Mouse (Mus musculus): Measurements from ENCODE around the gene Hspe1. TPM values are rescaled to one million over a fixed set of nuclear protein-coding genes. Genes with fewer than 3 reads are reported as not detected.

Hspe1 gene
- polyA plus RNA-seq, 1 experiment from 2014 or later = 224 TPM

GRCm38 (mm10) chr1:55076395-55076743 is 11.6 kb upstream of the Hspe1 start:
- no peaks in the 10 kb centered on the region for H3K9me3 ChIP-seq (replicated peaks; ENCODE audit: control insufficient read depth, low read length, poor library complexity, severe bottlenecking)
- H3K27ac ChIP-seq (ENCODE audit: low read length) = no peak overlapping the region
- H3K4me1 ChIP-seq (ENCODE audit: control insufficient read depth, insufficient read depth, low read length) = no peaks in the 10 kb centered on the region
- ATAC-seq = no peak
- H3K4me2 ChIP-seq (ENCODE audit: low read length) = no peak overlapping the region
- H3K9ac ChIP-seq (ENCODE audit: low read depth, low read length) = no peak overlapping the region
- H3K36me3 ChIP-seq (ENCODE audit: control insufficient read depth, insufficient read depth, low read length) = peaks cover 34% of the 10 kb centered on the region
- H3K4me3 ChIP-seq (ENCODE audit: low read depth, low read length) = no peak overlapping the region
- no peaks in the 10 kb centered on the region for H3K27me3 ChIP-seq (ENCODE audit: control insufficient read depth, insufficient read depth, low read depth, low read length)

- H3K4me1 ChIP-seq (ENCODE audit: control insufficient read depth, insufficient read depth, low read length) = no peaks in the 10 kb centered on the region
- H3K4me2 ChIP-seq (ENCODE audit: low read length) = no peak overlapping the region
- 0 out of 2 replicates have a peak, but pooled peaks have one; percentile 52 for ATAC-seq
- whole genome bisulfite sequencing = 87% methylated on average over 2 of the region's 2 CpGs
- H3K9ac ChIP-seq (ENCODE audit: low read depth, low read length) = no peak overlapping the region
- H3K27ac ChIP-seq (ENCODE audit: low read length) = no peak overlapping the region
- no peaks in the 10 kb centered on the region for H3K9me3 ChIP-seq (replicated peaks; ENCODE audit: control insufficient read depth, low read length, poor library complexity, severe bottlenecking)
- H3K36me3 ChIP-seq (ENCODE audit: control insufficient read depth, insufficient read depth, low read length) = peaks cover 34% of the 10 kb centered on the region
- H3K27me3 ChIP-seq (ENCODE audit: control insufficient read depth, insufficient read depth, low read depth, low read length) = no peaks in the 10 kb centered on the region
- no peak overlapping the region for H3K4me3 ChIP-seq (ENCODE audit: low read depth, low read length)
These were observed 10.9 kb upstream of the Hspe1 start for GRCm38 (mm10) chr1:55076849-55077516.

- Histone ChIP-seq H3K27me3 (ENCODE audit: control insufficient read depth, insufficient read depth, low read depth, low read length) (no peaks in the 10 kb centered on the region), H3K4me3 (ENCODE audit: low read depth, low read length) (no peak overlapping the region), H3K27ac (ENCODE audit: low read length) (no peak overlapping the region), H3K9me3 (replicated peaks; ENCODE audit: control insufficient read depth, low read length, poor library complexity, severe bottlenecking) (no peaks in the 10 kb centered on the region; the same call in 1 of the 2 replicates), H3K9ac (ENCODE audit: low read depth, low read length) (no peak overlapping the region), H3K4me2 (ENCODE audit: low read length) (no peak overlapping the region), H3K4me1 (ENCODE audit: control insufficient read depth, insufficient read depth, low read length) (peaks cover 5% of the 10 kb centered on the region), H3K36me3 (ENCODE audit: control insufficient read depth, insufficient read depth, low read length) (peaks cover 50% of the 10 kb centered on the region)
- ATAC-seq = no peak
- WGBS = 95% methylated on average over 4 of the region's 4 CpGs
These were observed 8.3 kb upstream of the Hspe1 start for GRCm38 (mm10) chr1:55079677-55080076.

GRCm38 (mm10) chr1:55082106-55082505 is 5.8 kb upstream of the Hspe1 start:
- Histone ChIP-seq H3K36me3 (ENCODE audit: control insufficient read depth, insufficient read depth, low read length) (peaks cover 45% of the 10 kb centered on the region), H3K27ac (ENCODE audit: low read length) (no peak overlapping the region), H3K27me3 (ENCODE audit: control insufficient read depth, insufficient read depth, low read depth, low read length) (no peaks in the 10 kb centered on the region), H3K4me2 (ENCODE audit: low read length) (no peak overlapping the region), H3K9me3 (replicated peaks; ENCODE audit: control insufficient read depth, low read length, poor library complexity, severe bottlenecking) (no peaks in the 10 kb centered on the region; the same call in 1 of the 2 replicates), H3K4me3 (ENCODE audit: low read depth, low read length) (no peak overlapping the region), H3K4me1 (ENCODE audit: control insufficient read depth, insufficient read depth, low read length) (peaks cover 23% of the 10 kb centered on the region), H3K9ac (ENCODE audit: low read depth, low read length) (no peak overlapping the region)
- 83% methylated on average over 1 of the region's 1 CpGs for WGBS
- ATAC-seq = no peak

GRCm38 (mm10) chr1:55085781-55086366 is 2.1 kb upstream of the Hspe1 start:
- ATAC-seq = no peak
- Histone ChIP-seq H3K4me1 (ENCODE audit: control insufficient read depth, insufficient read depth, low read length) (peaks cover 35% of the 10 kb centered on the region), H3K9me3 (replicated peaks; ENCODE audit: control insufficient read depth, low read length, poor library complexity, severe bottlenecking) (no peaks in the 10 kb centered on the region; the same call in 1 of the 2 replicates), H3K27ac (ENCODE audit: low read length) (no peak overlapping the region), H3K27me3 (ENCODE audit: control insufficient read depth, insufficient read depth, low read depth, low read length) (no peaks in the 10 kb centered on the region), H3K36me3 (ENCODE audit: control insufficient read depth, insufficient read depth, low read length) (peaks cover 26% of the 10 kb centered on the region), H3K4me3 (ENCODE audit: low read depth, low read length) (no peak overlapping the region), H3K9ac (ENCODE audit: low read depth, low read length) (no peak overlapping the region), H3K4me2 (ENCODE audit: low read length) (peak overlapping the region; percentile 90; the same call in 1 of the 2 replicates)
- 61% methylated on average over 7 of the region's 7 CpGs for WGBS

GRCm38 (mm10) chr1:55086868-55087400 is 998 bp upstream of the Hspe1 start:
- no peaks in the 10 kb centered on the region for H3K27me3 ChIP-seq (ENCODE audit: control insufficient read depth, insufficient read depth, low read depth, low read length)
- ATAC-seq = no peak
- no peaks in the 10 kb centered on the region; the same call in 1 of the 2 replicates for H3K9me3 ChIP-seq (replicated peaks; ENCODE audit: control insufficient read depth, low read length, poor library complexity, severe bottlenecking)
- H3K4me3 ChIP-seq (ENCODE audit: low read depth, low read length) = peak overlapping the region; percentile 95
- H3K4me1 ChIP-seq (ENCODE audit: control insufficient read depth, insufficient read depth, low read length) = peaks cover 35% of the 10 kb centered on the region
- WGBS = under 1% methylated on average over 13 of the region's 13 CpGs
- H3K36me3 ChIP-seq (ENCODE audit: control insufficient read depth, insufficient read depth, low read length) = peaks cover 22% of the 10 kb centered on the region
- H3K27ac ChIP-seq (ENCODE audit: low read length) = peak overlapping the region; percentile 95
- peak overlapping the region; percentile 96 for H3K9ac ChIP-seq (ENCODE audit: low read depth, low read length)
- H3K4me2 ChIP-seq (ENCODE audit: low read length) = peak overlapping the region; percentile 90

GRCm38 (mm10) chr1:55087401-55087904 is 479 bp upstream of the Hspe1 start:
- H3K9me3 ChIP-seq (replicated peaks; ENCODE audit: control insufficient read depth, low read length, poor library complexity, severe bottlenecking) = no peaks in the 10 kb centered on the region; the same call in 1 of the 2 replicates
- under 1% methylated on average over 36 of the region's 57 CpGs for WGBS

GRCm38 (mm10) chr1:55088611-55089497 is 922 bp downstream of the Hspe1 start:
- Histone ChIP-seq H3K4me1 (ENCODE audit: control insufficient read depth, insufficient read depth, low read length) (peaks cover 34% of the 10 kb centered on the region), H3K9ac (ENCODE audit: low read depth, low read length) (peak overlapping the region; percentile 96), H3K27me3 (ENCODE audit: control insufficient read depth, insufficient read depth, low read depth, low read length) (no peaks in the 10 kb centered on the region), H3K9me3 (replicated peaks; ENCODE audit: control insufficient read depth, low read length, poor library complexity, severe bottlenecking) (no peaks in the 10 kb centered on the region), H3K27ac (ENCODE audit: low read length) (peak overlapping the region; percentile 95), H3K4me2 (ENCODE audit: low read length) (peak overlapping the region; percentile 52), H3K36me3 (ENCODE audit: control insufficient read depth, insufficient read depth, low read length) (peaks cover 9% of the 10 kb centered on the region), H3K4me3 (ENCODE audit: low read depth, low read length) (peak overlapping the region; percentile 95)
- WGBS = 9% methylated on average over 16 of the region's 16 CpGs
- no peak for ATAC-seq

More at GRCm38 (mm10) chr1:55087401-55087904, 479 bp upstream of the Hspe1 start:
- Histone ChIP-seq H3K4me2 (ENCODE audit: low read length) (peak overlapping the region; percentile 90), H3K27ac (ENCODE audit: low read length) (peak overlapping the region; percentile 95), H3K27me3 (ENCODE audit: control insufficient read depth, insufficient read depth, low read depth, low read length) (no peaks in the 10 kb centered on the region), H3K4me1 (ENCODE audit: control insufficient read depth, insufficient read depth, low read length) (peaks cover 35% of the 10 kb centered on the region), H3K9ac (ENCODE audit: low read depth, low read length) (peak overlapping the region; percentile 96), H3K4me3 (ENCODE audit: low read depth, low read length) (peak overlapping the region; percentile 95), H3K36me3 (ENCODE audit: control insufficient read depth, insufficient read depth, low read length) (peaks cover 18% of the 10 kb centered on the region)
- peak; percentile 75 for ATAC-seq

Measured in midbrain, embryonic 16.5 days (tissue).